Mouse (Mus musculus) limb, embryonic 12.5 days (tissue): ENCODE data around the gene Plcz1. TPM values are rescaled to one million over a fixed set of nuclear protein-coding genes. Genes with fewer than 3 reads are reported as not detected.

Source experiments
- ATAC-seq: fragments of 200-750 bp; cut with Nextera tagmentation; 2 replicates; pipeline ENCODE4 v1.8.0; 2017; ENCODE audit warnings: low read depth, moderate TSS enrichment; ENCODE audit not compliant: insufficient number of reproducible peaks, insufficient read depth, low FRiP score, low TSS enrichment
- H3K27ac ChIP-seq: fragments of 300-500 bp; sonication (generic); 2 replicates; pipeline ENCODE4 v1.5.1; 2016; ENCODE audit warnings: mild to moderate bottlenecking, moderate library complexity
- H3K27me3 ChIP-seq: fragments of 300-500 bp; sonication (generic); 2 replicates; pipeline ENCODE4 v1.6.1; 2016; ENCODE audit warnings: mild to moderate bottlenecking, moderate library complexity
- H3K36me3 ChIP-seq: fragments of 300-500 bp; sonication (generic); 2 replicates; pipeline ENCODE4 v1.6.1; 2016; ENCODE audit warnings: mild to moderate bottlenecking, moderate library complexity
- H3K4me1 ChIP-seq: fragments of 300-500 bp; sonication (generic); replicated peaks from 2 replicates; pipeline ENCODE4 v1.6.1; 2016
- H3K4me2 ChIP-seq: fragments of 300-500 bp; sonication (generic); 2 replicates; pipeline ENCODE4 v1.6.1; 2016; ENCODE audit warnings: mild to moderate bottlenecking, moderate library complexity
- H3K4me3 ChIP-seq: fragments of 300-500 bp; sonication (generic); replicated peaks from 2 replicates; pipeline ENCODE4 v1.5.1; 2016; ENCODE audit warnings: mild to moderate bottlenecking
- H3K9ac ChIP-seq: fragments of 300-500 bp; sonication (generic); replicated peaks from 2 replicates; pipeline ENCODE4 v1.6.1; 2016; ENCODE audit warnings: mild to moderate bottlenecking, moderate library complexity
- H3K9me3 ChIP-seq: fragments of 300-500 bp; sonication (generic); 2 replicates; pipeline ENCODE4 v1.6.1; 2016; ENCODE audit warnings: mild to moderate bottlenecking, moderate library complexity
- WGBS: fragments of 180-500 bp; shearing (Covaris S2); methylation state at CpG from one replicate; pipeline ENCODE4 v1.1.7; 2016; 5-methylcytosine and 5-hydroxymethylcytosine counted together
- polyA plus RNA-seq: library from polyadenylated mRNA; unstranded; fragments of >200 nt; fragmentation: Nextera tagmentation; extraction: Ambion mirVana; gene quantifications from 2 replicates; pipeline ENCODE4 v1.2.1, GENCODE M21; 2016

Gene Plcz1
- polyA plus RNA-seq = not detected in 2 replicates

- H3K4me2 ChIP-seq = no peak within 1 kb of the TSS
- ATAC-seq = no peak
- H3K4me1 ChIP-seq = no peaks in the 10 kb centered on the region
- H3K9ac ChIP-seq = no peak within 1 kb of the TSS
- WGBS = 92% methylated on average over 5 of the region's 5 CpGs
- no peaks in the 10 kb centered on the region for H3K36me3 ChIP-seq
- no peaks in the 10 kb centered on the region for H3K9me3 ChIP-seq
- H3K27me3 ChIP-seq = no peaks in the 10 kb centered on the region
- H3K4me3 ChIP-seq = no peak within 1 kb of the TSS
- H3K27ac ChIP-seq = no peak within 1 kb of the TSS
Measured at GRCm38 (mm10) chr6:140041357-140041756, at the start of gene Plcz1. TSS of gene Plcz1 (minus strand) at chr6:140041457.

- ATAC-seq = no peak
- H3K9ac ChIP-seq = no peak overlapping the region
- no peaks in the 10 kb centered on the region for H3K36me3 ChIP-seq
- no peaks in the 10 kb centered on the region for H3K4me1 ChIP-seq
- no peak overlapping the region for H3K4me2 ChIP-seq
- no peaks in the 10 kb centered on the region for H3K9me3 ChIP-seq
- no peak overlapping the region for H3K4me3 ChIP-seq
- H3K27me3 ChIP-seq = no peaks in the 10 kb centered on the region
- 85% methylated on average over 5 of the region's 5 CpGs for WGBS
- no peak overlapping the region for H3K27ac ChIP-seq
Measured at GRCm38 (mm10) chr6:140089855-140090254, 48.6 kb upstream of the Plcz1 start.

GRCm38 (mm10) chr6:140081739-140082138, 40.5 kb upstream of the Plcz1 start:
- Histone ChIP-seq H3K36me3 (no peaks in the 10 kb centered on the region), H3K4me3 (no peak overlapping the region), H3K9ac (no peak overlapping the region), H3K9me3 (0 out of 2 replicates have a peak, but pooled peaks cover 7% of the 10 kb centered on the region), H3K4me1 (no peaks in the 10 kb centered on the region), H3K4me2 (no peak overlapping the region), H3K27ac (no peak overlapping the region), H3K27me3 (no peaks in the 10 kb centered on the region)
- WGBS = 72% methylated on average over 3 of the region's 3 CpGs
- peak; percentile 73; the same call in 1 of the 2 replicates for ATAC-seq

- no peak overlapping the region for H3K4me3 ChIP-seq
Measured at GRCm38 (mm10) chr6:140080933-140081332, 39.7 kb upstream of the Plcz1 start.

GRCm38 (mm10) chr6:140069177-140069576, 27.9 kb upstream of the Plcz1 start:
- 89% methylated on average over 8 of the region's 8 CpGs for WGBS
- H3K9ac ChIP-seq = no peak overlapping the region
- 0 out of 2 replicates have a peak, but pooled peaks cover 4% of the 10 kb centered on the region for H3K9me3 ChIP-seq
- H3K27ac ChIP-seq = no peak overlapping the region
- H3K27me3 ChIP-seq = no peaks in the 10 kb centered on the region
- H3K4me3 ChIP-seq = no peak overlapping the region
- no peak overlapping the region for H3K4me2 ChIP-seq
- H3K4me1 ChIP-seq = no peaks in the 10 kb centered on the region
- no peak for ATAC-seq
- H3K36me3 ChIP-seq = no peaks in the 10 kb centered on the region

More at GRCm38 (mm10) chr6:140080933-140081332, 39.7 kb upstream of the Plcz1 start:
- Histone ChIP-seq H3K9me3 (0 out of 2 replicates have a peak, but pooled peaks cover 7% of the 10 kb centered on the region), H3K9ac (no peak overlapping the region), H3K4me1 (no peaks in the 10 kb centered on the region), H3K4me2 (no peak overlapping the region), H3K36me3 (no peaks in the 10 kb centered on the region), H3K27ac (no peak overlapping the region), H3K27me3 (no peaks in the 10 kb centered on the region)
- 71% methylated on average over 7 of the region's 7 CpGs for WGBS
- ATAC-seq = no peak

GRCm38 (mm10) chr6:140054271-140054928, 13.1 kb upstream of the Plcz1 start:
- no peak overlapping the region for H3K4me2 ChIP-seq
- H3K9me3 ChIP-seq = no peaks in the 10 kb centered on the region
- H3K4me1 ChIP-seq = peaks cover 7% of the 10 kb centered on the region
- 77% methylated on average over 5 of the region's 5 CpGs for WGBS
- H3K27me3 ChIP-seq = no peaks in the 10 kb centered on the region
- ATAC-seq = no peak
- H3K36me3 ChIP-seq = no peaks in the 10 kb centered on the region
- H3K9ac ChIP-seq = no peak overlapping the region
- H3K27ac ChIP-seq = no peak overlapping the region
- H3K4me3 ChIP-seq = no peak overlapping the region

- ATAC-seq = no peak
- Histone ChIP-seq H3K27me3 (no peaks in the 10 kb centered on the region), H3K36me3 (no peaks in the 10 kb centered on the region), H3K27ac (no peak overlapping the region), H3K9ac (no peak overlapping the region), H3K4me2 (no peak overlapping the region), H3K4me3 (no peak overlapping the region), H3K4me1 (peaks cover 7% of the 10 kb centered on the region), H3K9me3 (no peaks in the 10 kb centered on the region)
- WGBS = 36% methylated on average over 5 of the region's 5 CpGs
Measured at GRCm38 (mm10) chr6:140051476-140051875, 10.2 kb upstream of the Plcz1 start.

GRCm38 (mm10) chr6:140040952-140041351, 305 bp downstream of the Plcz1 start, which contains the start of gene Capza3:
TSS of gene Capza3 (plus strand) at chr6:140041252.
- Histone ChIP-seq H3K9me3 (no peaks in the 10 kb centered on the region), H3K27ac (no peak within 1 kb of the TSS), H3K36me3 (no peaks in the 10 kb centered on the region), H3K9ac (no peak within 1 kb of the TSS), H3K4me3 (no peak within 1 kb of the TSS), H3K27me3 (no peaks in the 10 kb centered on the region), H3K4me2 (no peak within 1 kb of the TSS), H3K4me1 (no peaks in the 10 kb centered on the region)
- ATAC-seq = no peak
- WGBS = 93% methylated on average over 7 of the region's 7 CpGs

- Histone ChIP-seq H3K27me3 (no peaks in the 10 kb centered on the region), H3K4me1 (no peaks in the 10 kb centered on the region), H3K9ac (no peak overlapping the region), H3K9me3 (no peaks in the 10 kb centered on the region), H3K4me3 (no peak overlapping the region), H3K36me3 (no peaks in the 10 kb centered on the region), H3K27ac (no peak overlapping the region), H3K4me2 (no peak overlapping the region)
- ATAC-seq = no peak
- WGBS = 69% methylated on average over 7 of the region's 7 CpGs
Measured at GRCm38 (mm10) chr6:140024404-140024803, 16.9 kb downstream of the Plcz1 start.

GRCm38 (mm10) chr6:140005181-140005580, 36.1 kb downstream of the Plcz1 start:
- Histone ChIP-seq H3K4me2 (no peak overlapping the region), H3K4me1 (no peaks in the 10 kb centered on the region; the same call in 1 of the 2 replicates), H3K9ac (no peak overlapping the region), H3K27ac (no peak overlapping the region), H3K36me3 (no peaks in the 10 kb centered on the region), H3K27me3 (no peaks in the 10 kb centered on the region), H3K9me3 (peaks cover 10% of the 10 kb centered on the region; the same call in 1 of the 2 replicates), H3K4me3 (no peak overlapping the region)
- ATAC-seq = no peak
- 77% methylated on average over 3 of the region's 3 CpGs for WGBS

- Histone ChIP-seq H3K9ac (no peak overlapping the region), H3K27ac (no peak overlapping the region), H3K4me2 (no peak overlapping the region), H3K4me3 (no peak overlapping the region), H3K4me1 (no peaks in the 10 kb centered on the region), H3K9me3 (no peaks in the 10 kb centered on the region), H3K27me3 (no peaks in the 10 kb centered on the region), H3K36me3 (no peaks in the 10 kb centered on the region)
- no peak for ATAC-seq
- 89% methylated on average over 10 of the region's 10 CpGs for WGBS
Measured at GRCm38 (mm10) chr6:139989597-139989996, 51.7 kb downstream of the Plcz1 start.

- Histone ChIP-seq H3K4me2 (no peak overlapping the region), H3K27ac (no peak overlapping the region), H3K36me3 (no peaks in the 10 kb centered on the region), H3K9me3 (0 out of 2 replicates have a peak, but pooled peaks cover under 1% of the 10 kb centered on the region), H3K4me3 (no peak overlapping the region), H3K9ac (no peak overlapping the region), H3K27me3 (no peaks in the 10 kb centered on the region), H3K4me1 (no peaks in the 10 kb centered on the region)
- WGBS = 81% methylated on average over 6 of the region's 6 CpGs
- ATAC-seq = no peak
Measured at GRCm38 (mm10) chr6:139989075-139989474, 52.2 kb downstream of the Plcz1 start.
